Mouse (Mus musculus) neural tube, embryonic 11.5 days (tissue): ENCODE results near the gene Homer2. TPM values are rescaled to one million over a fixed set of nuclear protein-coding genes. Genes with fewer than 3 reads are reported as not detected.

Source experiments
- ATAC-seq: fragments of 200-750 bp; cut with Nextera tagmentation; 2 replicates; pipeline ENCODE4 v1.8.0; 2017; ENCODE audit warnings: moderate number of reproducible peaks, mild to moderate bottlenecking, moderate TSS enrichment, moderate library complexity; ENCODE audit not compliant: insufficient read depth, low FRiP score, low TSS enrichment
- DNase-seq: peaks from one replicate; pipeline ENCODE4 v3.0.0-alpha.2; 2015; ENCODE audit warnings: low spot score
- H3K27ac ChIP-seq: fragments of 300-500 bp; sonication (generic); 2 replicates; pipeline ENCODE4 v1.5.1; 2014; ENCODE audit warnings: low read depth, mild to moderate bottlenecking, low read length
- H3K27me3 ChIP-seq: fragments of 300-500 bp; sonication (generic); 2 replicates; pipeline ENCODE4 v1.6.1; 2014; ENCODE audit warnings: mild to moderate bottlenecking, low read length, mixed read lengths; ENCODE audit not compliant: control insufficient read depth, insufficient read depth
- H3K36me3 ChIP-seq: fragments of 300-500 bp; sonication (generic); 2 replicates; pipeline ENCODE4 v1.6.1; 2014; ENCODE audit warnings: mild to moderate bottlenecking, low read length, moderate library complexity, mixed read lengths; ENCODE audit not compliant: control insufficient read depth, insufficient read depth
- H3K4me1 ChIP-seq: fragments of 300-500 bp; sonication (generic); 2 replicates; pipeline ENCODE4 v1.6.1; 2014; ENCODE audit warnings: low read length, mixed read lengths; ENCODE audit not compliant: control insufficient read depth, insufficient read depth
- H3K4me2 ChIP-seq: fragments of 300-500 bp; sonication (generic); 2 replicates; pipeline ENCODE4 v1.6.1; 2014; ENCODE audit warnings: low read depth, mild to moderate bottlenecking, moderate library complexity
- H3K4me3 ChIP-seq: fragments of 300-500 bp; sonication (generic); 2 replicates; pipeline ENCODE4 v1.5.1; 2014; ENCODE audit warnings: low read depth, low read length
- H3K9ac ChIP-seq: fragments of 300-500 bp; sonication (generic); 2 replicates; pipeline ENCODE4 v1.6.1; 2014; ENCODE audit warnings: mild to moderate bottlenecking, low read length
- H3K9me3 ChIP-seq: fragments of 300-500 bp; sonication (generic); 2 replicates; pipeline ENCODE4 v1.6.1; 2016; ENCODE audit warnings: low read length; ENCODE audit not compliant: control insufficient read depth
- WGBS: fragments of 180-500 bp; shearing (Covaris S2); extraction: QIAGEN DNeasy Blood & Tissue Kit; methylation state at CpG from one replicate; pipeline ENCODE4 v1.1.7; 2014; 5-methylcytosine and 5-hydroxymethylcytosine counted together
- polyA plus RNA-seq: library from polyadenylated mRNA; unstranded; fragments of >200 nt; fragmentation: Nextera tagmentation; extraction: Ambion mirVana; gene quantifications from 2 replicates; pipeline ENCODE4 v1.2.1, GENCODE M21; 2014

Homer2 gene
- polyA plus RNA-seq, 1 experiment from 2014 or later, result 18.4 TPM

DNA sequence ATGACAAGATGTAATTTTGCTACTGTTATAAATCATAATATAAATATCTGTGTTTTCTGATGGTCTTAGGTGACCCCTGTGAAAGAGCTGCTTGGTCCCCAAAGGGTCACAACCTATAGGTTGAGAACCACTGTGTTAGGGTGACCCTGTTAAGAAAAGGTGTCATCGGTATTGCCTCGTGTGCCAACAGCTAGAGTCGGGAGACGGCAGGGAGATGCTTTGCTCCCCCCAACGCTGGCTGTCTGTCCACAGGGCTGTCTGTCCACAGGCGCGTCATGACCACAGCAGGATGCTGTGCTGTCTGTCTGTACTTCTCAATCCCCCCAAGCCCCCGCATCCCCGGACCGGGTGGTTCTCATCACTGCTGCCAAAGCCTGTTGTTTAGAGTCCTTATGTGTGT lies 131.7 kb downstream of the Homer2 start:
- ATAC-seq (no peak), DNase-seq (no peak)
- 93% methylated on average over 10 of the region's 10 CpGs for WGBS
- H3K4me1 ChIP-seq, result no peaks in the 10 kb centered on the region
- H3K4me3 ChIP-seq, result no peak overlapping the region
- no peak overlapping the region for H3K27ac ChIP-seq
- no peaks in the 10 kb centered on the region for H3K27me3 ChIP-seq
- no peak overlapping the region for H3K9ac ChIP-seq
- no peak overlapping the region for H3K4me2 ChIP-seq
- no peaks in the 10 kb centered on the region for H3K9me3 ChIP-seq
- peaks cover 2% of the 10 kb centered on the region; the same call in 1 of the 2 replicates for H3K36me3 ChIP-seq

DNA sequence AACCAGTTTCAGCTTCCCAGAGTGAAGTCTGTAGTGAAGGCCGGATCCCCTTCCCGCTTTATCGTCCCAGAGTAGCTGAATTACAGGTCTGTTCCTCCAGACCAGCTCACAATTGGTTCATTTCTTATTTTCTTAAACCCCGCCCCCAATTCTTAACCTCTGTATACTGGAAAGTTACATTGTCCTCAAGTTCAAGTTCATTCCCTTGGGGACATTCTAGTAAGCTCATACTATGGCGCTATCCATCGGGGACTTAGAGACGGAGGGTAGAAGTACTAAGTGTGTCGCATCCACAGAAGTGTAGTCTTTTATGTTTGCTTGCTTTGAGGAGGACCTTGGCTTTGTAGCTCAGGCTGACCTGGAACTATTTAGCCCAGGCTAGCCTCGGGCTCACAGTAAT lies 133.5 kb downstream of the Homer2 start:
- Histone ChIP-seq H3K4me2 (no peak overlapping the region), H3K27ac (no peak overlapping the region), H3K36me3 (no peaks in the 10 kb centered on the region), H3K9me3 (no peaks in the 10 kb centered on the region), H3K4me1 (no peaks in the 10 kb centered on the region), H3K9ac (no peak overlapping the region), H3K27me3 (no peaks in the 10 kb centered on the region), H3K4me3 (no peak overlapping the region)
- ATAC-seq (no peak), DNase-seq (no peak)
- 94% methylated on average over 9 of the region's 9 CpGs for WGBS

DNA sequence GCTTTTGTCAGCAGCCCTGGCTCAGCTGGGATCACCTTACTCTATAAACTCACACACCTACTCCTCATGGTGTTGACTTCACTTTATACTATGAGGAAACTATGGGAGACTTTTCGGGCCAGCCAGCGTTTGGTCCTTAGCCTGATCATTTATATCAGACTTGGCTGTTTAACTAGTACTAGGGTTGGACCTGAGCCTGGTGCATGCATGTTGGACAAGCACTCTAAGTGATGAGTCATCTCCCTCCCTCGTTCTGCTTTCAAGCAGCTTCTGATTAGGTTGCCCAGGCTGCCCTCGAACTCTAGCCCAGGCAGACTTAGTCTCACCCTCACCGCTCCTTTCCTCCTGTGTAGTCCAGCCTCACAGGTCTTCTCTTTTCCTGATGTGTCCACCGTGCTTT lies 133.9 kb downstream of the Homer2 start:
- Histone ChIP-seq H3K4me1 (no peaks in the 10 kb centered on the region), H3K27me3 (no peaks in the 10 kb centered on the region), H3K9ac (no peak overlapping the region), H3K27ac (no peak overlapping the region), H3K36me3 (no peaks in the 10 kb centered on the region), H3K4me2 (no peak overlapping the region), H3K9me3 (no peaks in the 10 kb centered on the region), H3K4me3 (no peak overlapping the region)
- WGBS, result 95% methylated on average over 6 of the region's 6 CpGs
- DNase-seq (no peak), ATAC-seq (no peak)

DNA sequence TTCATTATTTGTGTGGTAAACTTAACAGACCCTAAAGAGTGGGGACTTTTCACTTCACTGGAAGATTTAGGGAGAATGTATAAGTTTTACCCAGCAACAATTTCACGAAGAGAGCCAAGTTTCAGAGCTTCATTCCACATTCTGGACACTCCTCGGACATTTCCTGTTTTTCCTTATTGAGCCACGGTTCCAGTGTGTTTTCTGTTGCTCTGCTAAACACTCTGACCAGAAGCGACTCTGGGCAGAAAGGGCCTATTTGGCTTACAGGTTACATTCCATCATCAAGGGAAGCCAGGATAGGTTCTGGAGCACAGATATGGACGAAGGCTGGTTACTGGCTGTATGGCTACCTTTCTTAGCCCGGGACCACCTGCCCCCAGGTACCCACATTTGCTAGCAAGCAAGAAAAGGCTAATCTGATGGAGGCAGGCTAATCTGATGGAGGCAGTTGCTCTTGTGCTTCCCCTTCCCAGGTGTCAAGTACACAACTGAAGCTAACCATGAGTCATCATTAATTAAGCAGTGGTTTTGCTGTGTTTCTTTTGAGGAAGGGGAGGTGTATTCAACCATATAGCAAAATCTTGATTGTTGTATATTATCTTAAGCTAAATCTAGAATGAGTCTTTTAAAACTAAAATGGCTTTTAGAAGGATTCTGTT lies 134.6 kb downstream of the Homer2 start:
- no peaks in the 10 kb centered on the region for H3K36me3 ChIP-seq
- H3K9ac ChIP-seq, result no peak overlapping the region
- no peaks in the 10 kb centered on the region for H3K9me3 ChIP-seq
- no peak overlapping the region for H3K4me3 ChIP-seq
- H3K4me1 ChIP-seq, result no peaks in the 10 kb centered on the region
- no peak overlapping the region for H3K27ac ChIP-seq
- DNase-seq (no peak), ATAC-seq (no peak)
- 87% methylated on average over 6 of the region's 6 CpGs for WGBS
- no peak overlapping the region for H3K4me2 ChIP-seq
- H3K27me3 ChIP-seq, result no peaks in the 10 kb centered on the region

DNA sequence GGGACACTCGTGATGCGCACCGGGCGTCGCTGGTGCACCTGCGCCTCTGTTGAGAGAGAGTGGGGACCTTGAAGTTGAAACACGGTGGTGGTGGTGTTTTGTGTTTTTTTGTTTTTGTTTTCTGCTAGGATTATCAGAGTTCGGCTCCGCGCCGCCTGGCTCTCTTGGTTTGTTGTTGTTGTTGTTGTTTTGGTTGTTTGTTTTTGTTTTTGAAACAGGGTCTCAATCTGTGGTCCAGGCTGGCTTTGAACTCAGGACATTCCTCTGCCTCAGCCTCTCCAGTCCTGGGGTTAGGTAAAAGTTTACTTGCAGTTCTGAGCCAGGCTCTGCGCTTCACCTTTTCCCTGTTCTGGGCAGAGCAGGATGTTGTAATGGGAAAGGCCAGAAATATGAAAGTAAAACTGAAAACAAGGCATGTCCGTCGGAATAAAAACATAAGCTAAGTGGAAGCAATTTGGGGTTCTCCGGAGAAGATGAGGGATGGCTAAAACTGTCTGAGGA lies 135.3 kb downstream of the Homer2 start:
- H3K4me1 ChIP-seq, result no peaks in the 10 kb centered on the region
- peak overlapping the region; percentile 82 for H3K9ac ChIP-seq
- no peak for ATAC-seq
- peak overlapping the region; percentile 88; the same call in 1 of the 2 replicates for H3K27ac ChIP-seq
- no peaks in the 10 kb centered on the region for H3K9me3 ChIP-seq
- no peak for DNase-seq
- WGBS, result 23% methylated on average over 15 of the region's 15 CpGs
- H3K36me3 ChIP-seq, result no peaks in the 10 kb centered on the region
- peak overlapping the region; percentile 70 for H3K4me2 ChIP-seq
- H3K4me3 ChIP-seq, result peak overlapping the region; percentile 82
- H3K27me3 ChIP-seq, result no peaks in the 10 kb centered on the region

DNA sequence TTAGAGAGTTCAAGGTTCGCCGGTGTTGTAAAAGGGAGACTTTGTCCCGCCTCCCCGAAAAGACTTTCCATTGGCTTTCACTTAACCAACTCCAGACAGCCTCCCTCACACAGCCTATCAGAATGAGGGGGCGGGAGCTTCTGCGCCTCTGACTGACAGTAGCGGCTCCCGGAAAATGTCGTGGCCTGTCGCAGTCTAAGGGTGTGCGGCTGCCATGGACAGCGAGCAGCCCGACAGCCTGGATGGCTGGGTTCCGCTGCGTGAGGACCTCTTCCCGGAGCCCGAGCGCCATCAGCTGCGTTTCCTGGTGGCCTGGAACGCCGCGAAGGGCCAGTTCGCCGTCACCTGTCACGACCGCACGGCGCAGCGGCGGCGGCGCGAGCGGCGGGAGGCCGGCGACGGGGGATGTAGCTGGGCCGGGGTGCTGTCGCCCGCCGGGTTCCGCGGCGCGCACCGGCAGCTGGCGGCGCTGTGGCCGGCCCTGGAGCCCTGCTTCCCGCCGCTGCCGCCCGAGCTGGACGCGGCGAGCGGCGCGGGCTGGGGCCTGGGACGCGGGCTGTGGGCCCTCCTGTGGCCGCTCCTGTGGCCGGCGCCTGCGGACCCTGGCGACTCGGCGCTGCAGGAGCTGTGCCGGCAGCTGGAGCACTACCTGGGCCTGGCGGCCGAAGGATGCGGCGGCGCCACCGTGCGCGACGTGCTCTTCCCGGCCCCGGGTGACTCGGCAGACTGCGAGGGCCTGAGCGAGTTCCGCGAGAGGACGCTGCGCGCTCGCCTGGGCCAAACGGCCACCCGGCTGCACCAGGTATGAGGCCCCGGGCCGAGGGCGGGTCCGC lies 136.0 kb downstream of the Homer2 start, which contains the start of gene Whamm:
Gene Whamm (plus strand): TSS at position 159 of the 833 bp plus-strand sequence.
- WGBS, result under 1% methylated on average over 90 of the region's 96 CpGs
- Histone ChIP-seq H3K4me3 (peak within 1 kb of the TSS; percentile 82), H3K27ac (peak within 1 kb of the TSS; percentile 88), H3K4me1 (no peaks in the 10 kb centered on the region), H3K4me2 (peak within 1 kb of the TSS; percentile 70), H3K36me3 (no peaks in the 10 kb centered on the region), H3K9me3 (no peaks in the 10 kb centered on the region), H3K9ac (peak within 1 kb of the TSS; percentile 82), H3K27me3 (no peaks in the 10 kb centered on the region)
- peak; percentile 100 for ATAC-seq
- DNase-seq, result peak; percentile 91

DNA sequence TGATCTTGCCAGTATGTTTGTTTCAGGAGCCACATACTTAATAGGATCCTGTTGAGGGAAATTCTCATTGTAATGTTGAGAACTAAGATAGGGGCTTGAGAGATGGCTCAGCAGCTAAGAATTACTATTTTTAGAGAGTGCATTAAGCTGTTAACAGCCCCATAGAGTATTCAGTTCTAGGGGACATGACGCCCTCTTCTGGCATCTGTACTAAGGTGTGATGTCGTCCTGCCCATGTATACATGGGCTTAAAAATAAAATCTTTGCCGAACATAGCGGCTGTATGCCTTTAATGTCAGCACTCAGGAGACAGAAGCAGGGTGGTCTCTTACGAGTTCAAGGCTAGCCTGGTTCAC lies 136.6 kb downstream of the Homer2 start:
- peak overlapping the region; percentile 70 for H3K4me2 ChIP-seq
- no peak overlapping the region for H3K9ac ChIP-seq
- no peaks in the 10 kb centered on the region for H3K36me3 ChIP-seq
- no peaks in the 10 kb centered on the region for H3K27me3 ChIP-seq
- no peak for DNase-seq
- H3K4me3 ChIP-seq, result peak overlapping the region; percentile 82
- no peak for ATAC-seq
- no peaks in the 10 kb centered on the region for H3K4me1 ChIP-seq
- no peak overlapping the region for H3K27ac ChIP-seq
- H3K9me3 ChIP-seq, result no peaks in the 10 kb centered on the region
- 5% methylated on average over 5 of the region's 5 CpGs for WGBS

DNA sequence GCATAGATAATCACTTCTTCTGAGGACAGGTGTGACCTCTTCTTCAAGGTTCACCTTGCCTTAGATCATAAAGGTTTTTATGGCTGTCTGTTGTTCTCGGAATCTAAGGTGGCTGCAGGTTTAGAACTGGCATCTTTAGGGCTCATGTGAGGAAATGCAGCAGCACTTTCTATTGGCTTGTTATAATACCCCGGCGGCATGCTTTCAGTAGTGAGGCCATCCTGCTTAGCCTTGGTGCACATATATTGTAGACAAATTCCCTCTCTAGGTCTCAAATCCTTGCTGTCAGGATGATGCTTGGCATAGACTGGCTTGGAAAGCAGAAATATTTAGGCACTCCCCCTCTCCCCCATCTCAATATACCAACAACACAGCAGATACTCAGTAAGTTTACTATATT lies 137.1 kb downstream of the Homer2 start:
- 88% methylated on average over 3 of the region's 3 CpGs for WGBS
- Histone ChIP-seq H3K4me1 (no peaks in the 10 kb centered on the region), H3K9me3 (no peaks in the 10 kb centered on the region), H3K9ac (no peak overlapping the region), H3K4me3 (no peak overlapping the region), H3K27me3 (no peaks in the 10 kb centered on the region), H3K36me3 (no peaks in the 10 kb centered on the region), H3K4me2 (no peak overlapping the region), H3K27ac (no peak overlapping the region)
- DNase-seq (no peak), ATAC-seq (no peak)
